23 mouse cellular contexts compared by ENCODE assay signal in the genomic region with DNA sequence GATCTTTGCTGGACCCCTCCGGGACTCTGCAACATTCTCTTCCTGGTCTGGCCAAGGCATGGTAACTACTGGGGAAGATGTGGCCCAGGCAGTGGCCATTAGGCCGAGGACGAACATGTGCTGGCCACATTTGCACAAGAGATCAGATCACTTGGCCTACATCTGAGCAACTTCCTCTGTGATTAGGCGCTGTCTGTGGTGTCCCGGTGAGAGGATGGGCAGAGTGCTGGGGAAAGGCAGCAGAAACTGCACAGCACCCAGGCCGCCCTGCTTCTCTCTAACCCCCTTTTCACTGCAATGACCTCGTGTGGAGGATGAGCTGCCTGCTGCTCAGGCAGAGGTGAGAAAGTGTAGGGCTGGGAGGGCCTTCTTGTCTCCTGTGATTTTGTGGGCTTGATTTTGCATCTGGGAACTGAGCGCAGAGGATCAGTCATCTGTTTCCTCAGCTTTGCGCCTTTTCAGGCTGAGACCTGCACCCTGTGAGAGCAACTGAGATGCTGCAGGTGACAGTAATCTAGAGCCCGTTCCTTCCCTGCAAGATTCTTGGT. TPM values are rescaled to one million over a fixed set of nuclear protein-coding genes. Genes with fewer than 3 reads are reported as not detected.
DNase-seq lines count a peak whose midpoint lies in the region; ATAC-seq and TF ChIP-seq lines count a peak whose summit lies in the region.
"Had no signal": no experiment of that assay in that cellular context is flagged by ENCODE, and none has a peak within 500 bp of the region (broad histone marks: within the 10 kb centered on the region; RNA-seq: fewer than 3 reads in every experiment).

No protein-coding gene starts in this region.

- ATAC-seq in hindbrain, embryonic 13.5 days (ENCODE audit: low FRiP score), result no peak
- ATAC-seq in CD4-positive, CD25-positive, alpha-beta regulatory T cell, adult 4 months, result peak; percentile 39
- no peak for ATAC-seq in liver, embryonic 12.5 days
- ATAC-seq in forebrain, postnatal 0 days, result no peak
- ATAC-seq: hindbrain, embryonic 16.5 days had no signal

- H3K4me3 ChIP-seq in hindbrain, embryonic 10.5 days, result no peak overlapping the region
- no peak overlapping the region for H3K4me3 ChIP-seq in hindbrain, embryonic 13.5 days
- H3K4me3 ChIP-seq in liver, embryonic 12.5 days, result 0 out of 2 replicates have a peak overlapping the region, but pooled peaks have one; percentile 4
- no peak overlapping the region for H3K4me3 ChIP-seq in forebrain, postnatal 0 days (ENCODE audit: low read depth, low read length)
- H3K4me3 ChIP-seq: embryonic facial prominence, embryonic 12.5 days; lung, embryonic 15.5 days; neural tube, embryonic 12.5 days had no signal

- H3K36me3 ChIP-seq in hindbrain, embryonic 10.5 days, result no peaks in the 10 kb centered on the region
- H3K36me3 ChIP-seq in hindbrain, embryonic 13.5 days, result no peaks in the 10 kb centered on the region
- no peaks in the 10 kb centered on the region for H3K36me3 ChIP-seq in liver, embryonic 12.5 days
- no peaks in the 10 kb centered on the region for H3K36me3 ChIP-seq in forebrain, postnatal 0 days (ENCODE audit: insufficient read depth)
- H3K36me3 ChIP-seq: embryonic facial prominence, embryonic 12.5 days; lung, embryonic 15.5 days; neural tube, embryonic 12.5 days had no signal

- no peaks in the 10 kb centered on the region for H3K9me3 ChIP-seq in hindbrain, embryonic 10.5 days
- no peaks in the 10 kb centered on the region for H3K9me3 ChIP-seq in hindbrain, embryonic 13.5 days
- H3K9me3 ChIP-seq in liver, embryonic 12.5 days (replicated peaks), result no peaks in the 10 kb centered on the region
- H3K9me3 ChIP-seq in forebrain, postnatal 0 days (ENCODE audit: low read length), result no peaks in the 10 kb centered on the region
- H3K9me3 ChIP-seq: embryonic facial prominence, embryonic 12.5 days; lung, embryonic 15.5 days; neural tube, embryonic 12.5 days had no signal

- no peak overlapping the region for H3K9ac ChIP-seq in hindbrain, embryonic 13.5 days
- H3K9ac ChIP-seq in liver, embryonic 12.5 days, result no peak overlapping the region
- no peak overlapping the region for H3K9ac ChIP-seq in forebrain, postnatal 0 days
- H3K9ac ChIP-seq: embryonic facial prominence, embryonic 12.5 days; lung, embryonic 15.5 days; neural tube, embryonic 12.5 days had no signal

- peak; percentile 29 for DNase-seq in hindbrain, embryonic 10.5 days (ENCODE audit: low spot score)
- DNase-seq in thymus, postnatal 10 days (ENCODE audit: low spot score in 2 of 2), result peak; percentile 36 to 40
- no peak for DNase-seq in kidney, postnatal 25 days
- DNase-seq in forebrain, postnatal 0 days, result no peak
- DNase-seq in layer of hippocampus, adult 18-20 months (ENCODE audit: low spot score in 2 of 2), result no peak
- DNase-seq: adrenal gland, adult 2 months; cerebellum, adult 11-12 months; heart, adult 18-20 months; heart, postnatal 10 days; kidney, adult 11 months; kidney, postnatal 10 days; layer of hippocampus, adult 9-11 months; right cerebral cortex, postnatal 25 days had no signal

- H3K4me2 ChIP-seq in hindbrain, embryonic 13.5 days, result no peak overlapping the region
- peak overlapping the region; percentile 12; the same call in 1 of the 2 replicates for H3K4me2 ChIP-seq in liver, embryonic 12.5 days
- H3K4me2 ChIP-seq in forebrain, postnatal 0 days (ENCODE audit: low read depth), result no peak overlapping the region
- H3K4me2 ChIP-seq: embryonic facial prominence, embryonic 12.5 days; lung, embryonic 15.5 days; neural tube, embryonic 12.5 days had no signal

- peaks cover 15% of the 10 kb centered on the region; the same call in 1 of the 2 replicates for H3K4me1 ChIP-seq in hindbrain, embryonic 10.5 days (replicated peaks)
- H3K4me1 ChIP-seq in hindbrain, embryonic 13.5 days (replicated peaks), result no peaks in the 10 kb centered on the region
- H3K4me1 ChIP-seq in liver, embryonic 12.5 days, result peaks cover 69% of the 10 kb centered on the region
- H3K4me1 ChIP-seq in forebrain, postnatal 0 days (ENCODE audit: insufficient read depth), result no peaks in the 10 kb centered on the region
- H3K4me1 ChIP-seq: embryonic facial prominence, embryonic 12.5 days; lung, embryonic 15.5 days; neural tube, embryonic 12.5 days had no signal

- H3K27me3 ChIP-seq in hindbrain, embryonic 10.5 days (ENCODE audit: insufficient read depth, poor library complexity, severe bottlenecking), result no peaks in the 10 kb centered on the region
- H3K27me3 ChIP-seq in hindbrain, embryonic 13.5 days, result no peaks in the 10 kb centered on the region
- no peaks in the 10 kb centered on the region for H3K27me3 ChIP-seq in liver, embryonic 12.5 days (replicated peaks)
- H3K27me3 ChIP-seq in forebrain, postnatal 0 days (ENCODE audit: insufficient read depth, low read length), result no peaks in the 10 kb centered on the region
- H3K27me3 ChIP-seq: embryonic facial prominence, embryonic 12.5 days; lung, embryonic 15.5 days; neural tube, embryonic 12.5 days had no signal

- no peak for TF ChIP-seq CTCF in forebrain, postnatal 0 days (IDR thresholded peaks at IDR 0.05; ENCODE audit: low read depth)

- no peak overlapping the region for H3K27ac ChIP-seq in hindbrain, embryonic 10.5 days
- no peak overlapping the region for H3K27ac ChIP-seq in hindbrain, embryonic 13.5 days
- peak overlapping the region; percentile 33; the same call in 1 of the 2 replicates for H3K27ac ChIP-seq in liver, embryonic 12.5 days
- no peak overlapping the region for H3K27ac ChIP-seq in forebrain, postnatal 0 days (ENCODE audit: low read depth, low read length)
- H3K27ac ChIP-seq: embryonic facial prominence, embryonic 12.5 days; lung, embryonic 15.5 days; macrophage; neural tube, embryonic 12.5 days had no signal

- WGBS in hindbrain, embryonic 10.5 days, result 75% methylated on average over 10 of the region's 10 CpGs
- 83% methylated on average over 10 of the region's 10 CpGs for WGBS in hindbrain, embryonic 13.5 days
- 42% methylated on average over 10 of the region's 10 CpGs for WGBS in liver, embryonic 12.5 days (ENCODE audit: insufficient replicate concordance)
- WGBS in forebrain, postnatal 0 days, result 87% methylated on average over 10 of the region's 10 CpGs

RNA-seq across cellular contexts. Expression of a gene that starts 0.8 kb away (rescaled TPM):
- 0.37 and 0.90 TPM in 2 replicates for polyA plus RNA-seq in hindbrain, embryonic 10.5 days (2016; fragmentation: Nextera tagmentation; extraction: Ambion mirVana)
- polyA plus RNA-seq in hindbrain, embryonic 13.5 days (2015; fragmentation: Nextera tagmentation; extraction: Ambion mirVana), result 0.28 and 0.31 TPM in 2 replicates
- polyA plus RNA-seq in CD4-positive, CD25-positive, alpha-beta regulatory T cell, adult 4 months (2017; shearing (Covaris generic)), result 10 to 100 TPM; 68.5 to 86.7 TPM
- polyA plus RNA-seq in liver, embryonic 12.5 days (2016; fragmentation: Nextera tagmentation; extraction: Ambion mirVana), result 6.2 and 7.1 TPM in 2 replicates
- not detected in 2 replicates for total RNA-seq in forebrain, postnatal 0 days (2014; rRNA removed)
- 0.14 and 0.19 TPM in 2 replicates for polyA plus RNA-seq in forebrain, postnatal 0 days (2015; fragmentation: Nextera tagmentation; extraction: Ambion mirVana)
- total RNA-seq in layer of hippocampus, adult 18-20 months (2021), result under 1 TPM; 0.30 to 0.42 TPM
- total RNA-seq: adrenal gland, adult 2 months; gastrocnemius, adult 8-10 months; left cerebral cortex, postnatal 10 days had no signal

RNA-seq across cellular contexts. Expression of a gene that starts 23.2 kb away (rescaled TPM):
- 184 and 188 TPM in 2 replicates for polyA plus RNA-seq in hindbrain, embryonic 10.5 days (2016; fragmentation: Nextera tagmentation; extraction: Ambion mirVana)
- 152 and 155 TPM in 2 replicates for polyA plus RNA-seq in hindbrain, embryonic 13.5 days (2015; fragmentation: Nextera tagmentation; extraction: Ambion mirVana)
- polyA plus RNA-seq in CD4-positive, CD25-positive, alpha-beta regulatory T cell, adult 4 months (2017; shearing (Covaris generic)), result 1 to 10 TPM; 5.1 to 5.4 TPM
- 250 and 266 TPM in 2 replicates for polyA plus RNA-seq in liver, embryonic 12.5 days (2016; fragmentation: Nextera tagmentation; extraction: Ambion mirVana)
- 123 TPM in 2 replicates for total RNA-seq in forebrain, postnatal 0 days (2014; rRNA removed)
- 154 and 169 TPM in 2 replicates for polyA plus RNA-seq in forebrain, postnatal 0 days (2015; fragmentation: Nextera tagmentation; extraction: Ambion mirVana)
- total RNA-seq in layer of hippocampus, adult 18-20 months (2021), result 10 to 100 TPM; 88.3 to 98.8 TPM

RNA-seq across cellular contexts. Expression of a gene that starts 28.4 kb away (rescaled TPM):
- 8.1 and 9.4 TPM in 2 replicates for polyA plus RNA-seq in hindbrain, embryonic 10.5 days (2016; fragmentation: Nextera tagmentation; extraction: Ambion mirVana)
- polyA plus RNA-seq in hindbrain, embryonic 13.5 days (2015; fragmentation: Nextera tagmentation; extraction: Ambion mirVana), result 12.0 and 12.6 TPM in 2 replicates
- polyA plus RNA-seq in CD4-positive, CD25-positive, alpha-beta regulatory T cell, adult 4 months (2017; shearing (Covaris generic)), result 10 to 100 TPM; 25.0 to 27.3 TPM
- 2.5 and 2.7 TPM in 2 replicates for polyA plus RNA-seq in liver, embryonic 12.5 days (2016; fragmentation: Nextera tagmentation; extraction: Ambion mirVana)
- 1.00 and 2.5 TPM in 2 replicates for total RNA-seq in forebrain, postnatal 0 days (2014; rRNA removed)
- polyA plus RNA-seq in forebrain, postnatal 0 days (2015; fragmentation: Nextera tagmentation; extraction: Ambion mirVana), result 1.3 and 2.1 TPM in 2 replicates
- total RNA-seq in layer of hippocampus, adult 18-20 months (2021), result 1 to 10 TPM; 1.7 to 2.7 TPM

RNA-seq across cellular contexts. Expression of a gene that starts 46.4 kb away (rescaled TPM):
- 88.4 and 90.3 TPM in 2 replicates for polyA plus RNA-seq in hindbrain, embryonic 10.5 days (2016; fragmentation: Nextera tagmentation; extraction: Ambion mirVana)
- polyA plus RNA-seq in hindbrain, embryonic 13.5 days (2015; fragmentation: Nextera tagmentation; extraction: Ambion mirVana), result 25.7 and 28.6 TPM in 2 replicates
- polyA plus RNA-seq in CD4-positive, CD25-positive, alpha-beta regulatory T cell, adult 4 months (2017; shearing (Covaris generic)), result 10 to 100 TPM; 10.4 to 14.6 TPM
- 15.4 and 16.2 TPM in 2 replicates for polyA plus RNA-seq in liver, embryonic 12.5 days (2016; fragmentation: Nextera tagmentation; extraction: Ambion mirVana)
- total RNA-seq in forebrain, postnatal 0 days (2014; rRNA removed), result 13.1 and 13.7 TPM in 2 replicates
- polyA plus RNA-seq in forebrain, postnatal 0 days (2015; fragmentation: Nextera tagmentation; extraction: Ambion mirVana), result 8.7 and 9.3 TPM in 2 replicates
- total RNA-seq in layer of hippocampus, adult 18-20 months (2021), result 1 to 10 TPM in 1 of 2 experiments, under 1 TPM in 1; 0.56 to 1.1 TPM

Comparison
In these comparisons a context has a peak if more than half of its experiments do, and no peak if none do; other contexts are left out.
1. DNase-seq: peak in hindbrain, embryonic 10.5 days (single experiment) and thymus, postnatal 10 days (2 of 2); none in kidney, postnatal 25 days (0 of 2), forebrain, postnatal 0 days (single experiment) and layer of hippocampus, adult 18-20 months (0 of 2).
2. RNA of a gene that starts 23.2 kb away (polyA plus RNA-seq): 250 to 266 TPM in liver, embryonic 12.5 days, 184 to 188 TPM in hindbrain, embryonic 10.5 days, 152 to 155 TPM in hindbrain, embryonic 13.5 days and 154 to 169 TPM in forebrain, postnatal 0 days; 5.1 to 5.4 TPM in CD4-positive, CD25-positive, alpha-beta regulatory T cell, adult 4 months; every median in the first group is over 10 times any median in the second.